Comparison of ENCODE assay signal across 8 mouse cellular contexts in genomic region chr9:65128123-65128815, GRCm38 (mm10). TPM values are rescaled to one million over a fixed set of nuclear protein-coding genes. Genes with fewer than 3 reads are reported as not detected.
DNase-seq lines count a peak whose midpoint lies in the region; ATAC-seq and TF ChIP-seq lines count a peak whose summit lies in the region.

No protein-coding gene starts in this region.

- no peaks in the 10 kb centered on the region for H3K27me3 ChIP-seq in hindbrain, embryonic 11.5 days (ENCODE audit: control insufficient read depth, insufficient read depth, low read length)
- H3K27me3 ChIP-seq in liver, embryonic 12.5 days (replicated peaks): peaks cover 58% of the 10 kb centered on the region

- no peaks in the 10 kb centered on the region for H3K36me3 ChIP-seq in hindbrain, embryonic 11.5 days (ENCODE audit: control insufficient read depth, insufficient read depth, low read length)
- no peaks in the 10 kb centered on the region for H3K36me3 ChIP-seq in liver, embryonic 12.5 days

- no peak for TF ChIP-seq POLR2A in brain, embryonic 14.5 days (IDR thresholded peaks at IDR 0.05; ENCODE audit: borderline replicate concordance, extremely low read depth, insufficient read depth, insufficient read length, poor library complexity, severe bottlenecking)

- H3K9me3 ChIP-seq in hindbrain, embryonic 11.5 days (ENCODE audit: control insufficient read depth, low read length): no peaks in the 10 kb centered on the region
- no peaks in the 10 kb centered on the region for H3K9me3 ChIP-seq in liver, embryonic 12.5 days (replicated peaks)

- H3K4me2 ChIP-seq in hindbrain, embryonic 11.5 days (replicated peaks; ENCODE audit: low read depth, low read length): peak overlapping the region; percentile 14
- H3K4me2 ChIP-seq in liver, embryonic 12.5 days: peak overlapping the region; percentile 66

- no peak overlapping the region for H3K4me3 ChIP-seq in left cerebral cortex, adult 2 months
- no peak overlapping the region for H3K4me3 ChIP-seq in hindbrain, embryonic 11.5 days (ENCODE audit: low read depth, low read length)
- peak overlapping the region; percentile 39 for H3K4me3 ChIP-seq in liver, embryonic 12.5 days

- no peak overlapping the region for H3K27ac ChIP-seq in left cerebral cortex, adult 2 months
- H3K27ac ChIP-seq in hindbrain, embryonic 11.5 days (ENCODE audit: low read depth, low read length): no peak overlapping the region
- no peak overlapping the region for H3K27ac ChIP-seq in liver, embryonic 12.5 days

- DNase-seq in left cerebral cortex, adult 2 months (ENCODE audit: extremely low spot score in 1 of 2, low spot score in 2 of 2): peak in 1 of 2 experiments; percentile 26
- no peak for DNase-seq in left cerebral cortex, adult 18-20 months (ENCODE audit: low spot score in 2 of 2)
- DNase-seq in brain, embryonic 14.5 days (ENCODE audit: low read depth): peak; percentile 67
- peak; percentile 80 for DNase-seq in hindbrain, embryonic 11.5 days (ENCODE audit: low spot score)
- DNase-seq in neural tube, embryonic 10.5 days (ENCODE audit: extremely low spot score, low spot score): peak; percentile 70
- no peak for DNase-seq in gastrocnemius, adult 8-10 months (ENCODE audit: low spot score in 2 of 2)
- no peak for DNase-seq in cerebellum, adult 9-11 months

- TF ChIP-seq CTCF in left cerebral cortex, adult 2 months (IDR thresholded peaks at IDR 0.05): peak; percentile 47
- peak; percentile 53 for TF ChIP-seq CTCF in brain, embryonic 14.5 days (IDR thresholded peaks at IDR 0.05; ENCODE audit: borderline replicate concordance, extremely low read depth, insufficient read depth, insufficient read length)

- 7% methylated on average over 25 of the region's 25 CpGs for WGBS in hindbrain, embryonic 11.5 days
- 7% methylated on average over 25 of the region's 25 CpGs for WGBS in liver, embryonic 12.5 days (ENCODE audit: insufficient replicate concordance)

- 0 out of 2 replicates have a peak, but pooled peaks have one; percentile 44 for ATAC-seq in hindbrain, embryonic 11.5 days (ENCODE audit: low FRiP score)
- peak; percentile 54 for ATAC-seq in liver, embryonic 12.5 days

- H3K4me1 ChIP-seq in hindbrain, embryonic 11.5 days (replicated peaks; ENCODE audit: control insufficient read depth, insufficient read depth, low read length): peaks cover 2% of the 10 kb centered on the region; the same call in 1 of the 2 replicates
- peaks cover 17% of the 10 kb centered on the region; the same call in 1 of the 2 replicates for H3K4me1 ChIP-seq in liver, embryonic 12.5 days

- H3K9ac ChIP-seq in hindbrain, embryonic 11.5 days (ENCODE audit: low read depth, low read length): 0 out of 2 replicates have a peak overlapping the region, but pooled peaks have one; percentile 19
- H3K9ac ChIP-seq in liver, embryonic 12.5 days: peak overlapping the region; percentile 30; the same call in 1 of the 2 replicates

- intact Hi-C loops in left cerebral cortex, adult 2 months (cut with DNase I): no loop called here

RNA-seq across cellular contexts. Expression of gene Igdcc3, which starts 12.7 kb away (rescaled TPM):
- total RNA-seq in left cerebral cortex, adult 2 months (2021): 1 to 10 TPM; 2.0 to 2.5 TPM
- total RNA-seq in left cerebral cortex, adult 18-20 months (2021): 1 to 10 TPM; 1.4 to 1.7 TPM
- 15.0 and 19.6 TPM in 2 replicates for polyA plus RNA-seq in brain, embryonic 14.5 days (2012; rRNA removed)
- polyA plus RNA-seq in hindbrain, embryonic 11.5 days (2014; fragmentation: Nextera tagmentation; extraction: Ambion mirVana): 46.0 and 49.6 TPM in 2 replicates
- polyA plus RNA-seq in liver, embryonic 12.5 days (2016; fragmentation: Nextera tagmentation; extraction: Ambion mirVana): 0.75 and 0.79 TPM in 2 replicates
- total RNA-seq in gastrocnemius, adult 8-10 months (2022): under 1 TPM; 0.10 to 0.17 (median 0.12) TPM

RNA-seq across cellular contexts. Expression of gene Igdcc4, which starts 27.0 kb away (rescaled TPM):
- total RNA-seq in left cerebral cortex, adult 2 months (2021): 10 to 100 TPM; 31.8 to 33.7 TPM
- 10 to 100 TPM; 28.0 to 30.6 TPM for total RNA-seq in left cerebral cortex, adult 18-20 months (2021)
- 26.2 and 33.3 TPM in 2 replicates for polyA plus RNA-seq in brain, embryonic 14.5 days (2012; rRNA removed)
- 8.8 and 10.3 TPM in 2 replicates for polyA plus RNA-seq in hindbrain, embryonic 11.5 days (2014; fragmentation: Nextera tagmentation; extraction: Ambion mirVana)
- 5.6 and 6.3 TPM in 2 replicates for polyA plus RNA-seq in liver, embryonic 12.5 days (2016; fragmentation: Nextera tagmentation; extraction: Ambion mirVana)
- total RNA-seq in gastrocnemius, adult 8-10 months (2022): 10 to 100 TPM; 28.1 to 32.6 (median 30.4) TPM

Comparison
In these comparisons a context has a peak if more than half of its experiments do, and no peak if none do; other contexts are left out.
1. DNase-seq: peak in brain, embryonic 14.5 days (single experiment), hindbrain, embryonic 11.5 days (single experiment) and neural tube, embryonic 10.5 days (single experiment); none in left cerebral cortex, adult 18-20 months (0 of 2), gastrocnemius, adult 8-10 months (0 of 2) and cerebellum, adult 9-11 months (single experiment).